Mouse (Mus musculus): ENCODE measurements around the gene Tubd1. TPM values are rescaled to one million over a fixed set of nuclear protein-coding genes. Genes with fewer than 3 reads are reported as not detected.
"Not testable (repeated sequence)": the region's sequence is repeated elsewhere in the genome, so short reads cannot be mapped to it uniquely, and the experiment has no call there.

Tubd1 gene
- total RNA-seq (2021): 1 to 10 TPM; 4.8 to 5.0 TPM
- long read RNA-seq, experiment 1, transcript Tubd1-202 (9 exons, 1,871 nt): major isoform, 5 of 9 reads
- long read RNA-seq, experiment 1, partial matches to known transcripts: 0 of 9 reads
- long read RNA-seq, experiment 1, other reads (novel, unspliced or antisense): 2 of 9 reads
- long read RNA-seq, experiment 2, partial matches to known transcripts: 1 of 8 reads
- long read RNA-seq, experiment 2, other reads (novel, unspliced or antisense): 2 of 8 reads

GRCm38 (mm10) chr11:86544639-86545299 lies at the start of gene Tubd1, which contains the start of gene Rps6kb1:
Tubd1 (plus strand) TSS chr11:86544991.
Rps6kb1 (minus strand) TSS chr11:86544805.
- peak; percentile 99 for DNase-seq (ENCODE audit: low spot score in 2 of 2)

GRCm38 (mm10) chr11:86497356-86497755 lies 47.4 kb upstream of the Tubd1 start:
- no peak for DNase-seq (ENCODE audit: low spot score in 2 of 2)

- DNase-seq (ENCODE audit: low spot score in 2 of 2): no peak
These were observed 46.9 kb upstream of the Tubd1 start for GRCm38 (mm10) chr11:86497908-86498307.

GRCm38 (mm10) chr11:86500795-86501194 lies 44.0 kb upstream of the Tubd1 start:
- DNase-seq (ENCODE audit: low spot score in 2 of 2): no peak

GRCm38 (mm10) chr11:86503121-86503520 lies 41.7 kb upstream of the Tubd1 start:
- DNase-seq (ENCODE audit: low spot score in 2 of 2): no peak

- DNase-seq (ENCODE audit: low spot score in 2 of 2): no peak
These were observed 37.5 kb upstream of the Tubd1 start for GRCm38 (mm10) chr11:86507334-86507733.

- no peak for DNase-seq (ENCODE audit: low spot score in 2 of 2)
These were observed 36.8 kb upstream of the Tubd1 start for GRCm38 (mm10) chr11:86507991-86508390.

GRCm38 (mm10) chr11:86516620-86517019 lies 28.2 kb upstream of the Tubd1 start:
- no peak for DNase-seq (ENCODE audit: low spot score in 2 of 2)

- no peak for DNase-seq (ENCODE audit: low spot score in 2 of 2)
These were observed 27.6 kb upstream of the Tubd1 start for GRCm38 (mm10) chr11:86517229-86517628.

GRCm38 (mm10) chr11:86519751-86520150 lies 25.0 kb upstream of the Tubd1 start:
- DNase-seq (ENCODE audit: low spot score in 2 of 2): no peak

GRCm38 (mm10) chr11:86527528-86527927 lies 17.3 kb upstream of the Tubd1 start:
- no peak for DNase-seq (ENCODE audit: low spot score in 2 of 2)

- DNase-seq (ENCODE audit: low spot score in 2 of 2): peak in 1 of 2 experiments; percentile 33
These were observed 12.0 kb upstream of the Tubd1 start for GRCm38 (mm10) chr11:86532834-86533233.

- not testable (repeated sequence) for DNase-seq (ENCODE audit: low spot score in 2 of 2)
These were observed 11.5 kb upstream of the Tubd1 start for GRCm38 (mm10) chr11:86533302-86533701.

- no peak for DNase-seq (ENCODE audit: low spot score in 2 of 2)
These were observed 10.4 kb upstream of the Tubd1 start for GRCm38 (mm10) chr11:86534201-86534910.

- no peak for DNase-seq (ENCODE audit: low spot score in 2 of 2)
These were observed 6.0 kb upstream of the Tubd1 start for GRCm38 (mm10) chr11:86538786-86539185.

GRCm38 (mm10) chr11:86539716-86540475 lies 4.9 kb upstream of the Tubd1 start:
- no peak for DNase-seq (ENCODE audit: low spot score in 2 of 2)

GRCm38 (mm10) chr11:86540476-86540845 lies 4.3 kb upstream of the Tubd1 start:
- DNase-seq (ENCODE audit: low spot score in 2 of 2): no peak

- DNase-seq (ENCODE audit: low spot score in 2 of 2): no peak
These were observed 1.9 kb upstream of the Tubd1 start for GRCm38 (mm10) chr11:86542851-86543250.

- no peak for DNase-seq (ENCODE audit: low spot score in 2 of 2)
These were observed 692 bp upstream of the Tubd1 start for GRCm38 (mm10) chr11:86543960-86544638.

- no peak for DNase-seq (ENCODE audit: low spot score in 2 of 2)
These were observed 765 bp downstream of the Tubd1 start for GRCm38 (mm10) chr11:86545556-86545955.

- DNase-seq (ENCODE audit: low spot score in 2 of 2): no peak
These were observed 2.6 kb downstream of the Tubd1 start for GRCm38 (mm10) chr11:86547412-86547811.

Measured in left cerebral cortex, adult 18-20 months (tissue).